Mouse (Mus musculus): ENCODE measurements around the gene Fcgr2b. TPM values are rescaled to one million over a fixed set of nuclear protein-coding genes. Genes with fewer than 3 reads are reported as not detected.

The Fcgr2b gene
- 11.0 and 11.9 TPM in 2 replicates for polyA plus RNA-seq (2012; ENCODE audit: insufficient read depth, insufficient read length, missing spikeins)

DNA sequence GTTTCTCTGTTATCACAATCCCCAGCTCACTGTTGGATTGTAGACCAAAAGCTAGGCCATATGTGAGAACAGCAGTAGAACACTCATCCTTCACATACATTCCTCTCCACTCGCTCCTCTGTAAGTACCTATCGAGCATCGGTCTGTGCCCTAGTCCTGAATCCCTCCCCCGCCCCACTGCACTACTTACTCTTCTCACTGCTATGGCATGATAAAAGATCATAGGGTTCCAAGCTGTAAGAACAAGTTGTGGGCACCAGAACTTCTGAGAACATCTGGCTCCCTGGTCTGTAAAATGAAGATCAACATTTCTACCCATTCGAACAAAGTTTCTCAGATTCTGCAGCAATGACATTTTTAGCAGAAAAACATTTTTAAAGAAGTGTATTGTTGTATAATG is at the start of gene Fcgr2b:
Fcgr2b (minus strand) TSS at position 101 of the 400 bp plus-strand sequence.
- Histone ChIP-seq H3K4me3 (ENCODE audit: insufficient read depth, low read depth, low read length) (peak within 1 kb of the TSS; percentile 52), H3K27ac (replicated peaks; ENCODE audit: low read depth, low read length) (peak within 1 kb of the TSS; percentile 88)

DNA sequence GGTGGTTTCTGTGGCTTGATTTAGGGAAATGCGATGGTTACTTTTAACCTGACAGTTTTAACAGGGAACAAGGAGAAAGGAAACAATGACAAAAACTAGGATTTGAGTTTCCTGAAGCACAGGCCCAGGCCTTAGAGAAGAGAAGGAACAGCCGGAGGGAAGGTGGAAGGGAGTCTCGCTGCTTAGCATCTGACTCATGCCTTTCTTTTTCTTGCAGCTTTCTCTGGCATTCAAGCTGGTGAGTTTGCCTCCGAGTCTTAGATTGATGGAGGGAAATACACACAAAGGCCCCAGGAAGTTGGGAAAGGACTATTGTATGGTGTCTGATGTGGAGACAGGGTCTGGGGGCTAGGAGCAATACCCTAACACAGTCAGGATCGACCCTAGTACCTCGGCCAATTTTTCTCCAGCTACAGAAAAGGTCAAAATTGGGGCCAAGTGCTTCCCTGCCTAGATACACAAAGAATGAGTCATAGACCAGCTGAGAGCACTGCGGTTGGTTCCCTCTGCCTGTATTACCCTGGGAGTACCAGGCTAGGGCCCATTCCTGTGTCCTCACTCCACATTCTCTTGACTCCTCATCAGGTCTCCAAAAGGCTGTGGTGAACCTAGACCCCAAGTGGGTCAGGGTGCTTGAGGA is 43.1 kb upstream of the Fcgr2b start:
- H3K27ac ChIP-seq (replicated peaks; ENCODE audit: low read depth, low read length), result peak overlapping the region; percentile 24; the same call in 1 of the 2 replicates
- H3K4me1 ChIP-seq (ENCODE audit: control insufficient read depth, insufficient read depth, insufficient read length, low read length), result no peaks in the 10 kb centered on the region
- H3K4me3 ChIP-seq (ENCODE audit: insufficient read depth, low read depth, low read length), result no peak overlapping the region

More for the DNA sequence above, at the start of gene Fcgr2b:
- no peaks in the 10 kb centered on the region for H3K4me1 ChIP-seq (ENCODE audit: control insufficient read depth, insufficient read depth, insufficient read length, low read length)

DNA sequence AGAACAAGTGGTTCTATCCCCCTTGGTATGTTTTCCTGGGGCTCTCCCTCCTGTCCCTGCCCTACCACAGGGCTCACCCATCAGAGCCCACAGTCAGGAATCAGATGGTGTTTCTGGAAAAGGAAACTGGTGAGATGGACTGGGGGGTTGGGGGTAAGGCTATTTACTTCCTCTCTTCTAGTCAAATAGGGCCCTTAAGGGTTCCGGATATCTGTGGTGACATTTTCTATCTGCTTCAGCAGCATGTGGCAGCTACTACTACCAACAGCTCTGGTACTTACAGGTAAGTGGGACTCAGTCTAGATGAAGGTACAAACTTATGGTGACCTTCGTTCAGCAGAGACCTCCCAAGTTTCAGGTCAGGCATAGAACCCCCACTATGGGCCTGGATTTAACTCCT is 42.4 kb upstream of the Fcgr2b start, which contains the start of gene Fcgr4:
Fcgr4 (plus strand) TSS at position 184 of the 400 bp plus-strand sequence.
- no peak within 1 kb of the TSS for H3K4me3 ChIP-seq (ENCODE audit: insufficient read depth, low read depth, low read length)
- H3K27ac ChIP-seq (replicated peaks; ENCODE audit: low read depth, low read length), result peak within 1 kb of the TSS; percentile 24; the same call in 1 of the 2 replicates
- H3K4me1 ChIP-seq (ENCODE audit: control insufficient read depth, insufficient read depth, insufficient read length, low read length), result no peaks in the 10 kb centered on the region

- H3K27ac ChIP-seq (replicated peaks; ENCODE audit: low read depth, low read length), result peak overlapping the region; percentile 55; the same call in 1 of the 2 replicates
- no peak overlapping the region for H3K4me3 ChIP-seq (ENCODE audit: insufficient read depth, low read depth, low read length)
- H3K4me1 ChIP-seq (ENCODE audit: control insufficient read depth, insufficient read depth, insufficient read length, low read length), result no peaks in the 10 kb centered on the region
These were observed 41.3 kb upstream of the Fcgr2b start for GRCm38 (mm10) chr1:171017468-171018158.

GRCm38 (mm10) chr1:171016676-171017356 is 40.5 kb upstream of the Fcgr2b start:
- H3K27ac ChIP-seq (replicated peaks; ENCODE audit: low read depth, low read length), result peak overlapping the region; percentile 55
- H3K4me1 ChIP-seq (ENCODE audit: control insufficient read depth, insufficient read depth, insufficient read length, low read length), result no peaks in the 10 kb centered on the region
- H3K4me3 ChIP-seq (ENCODE audit: insufficient read depth, low read depth, low read length), result no peak overlapping the region

DNA sequence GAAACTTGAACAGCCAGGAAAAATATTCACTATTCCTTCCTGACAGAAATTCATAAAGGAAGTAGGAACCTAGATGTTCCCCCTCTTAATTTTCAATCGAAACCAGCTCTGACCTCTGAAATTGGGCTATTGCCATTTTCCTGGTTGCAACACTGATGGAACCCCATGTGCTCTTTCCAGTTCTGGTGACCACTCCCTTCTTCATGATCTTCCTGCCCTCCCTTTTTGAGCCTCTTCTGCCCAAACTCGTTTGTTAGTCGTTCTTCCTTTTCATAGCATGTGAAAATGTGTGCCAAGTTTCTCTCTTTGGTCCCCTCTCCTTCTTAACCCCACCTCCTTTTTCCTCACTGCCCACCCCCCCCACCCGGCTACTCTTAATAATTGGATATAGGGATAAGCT is 35.4 kb upstream of the Fcgr2b start:
- H3K27ac ChIP-seq (replicated peaks; ENCODE audit: low read depth, low read length), result no peak overlapping the region
- no peaks in the 10 kb centered on the region for H3K4me1 ChIP-seq (ENCODE audit: control insufficient read depth, insufficient read depth, insufficient read length, low read length)
- no peak overlapping the region for H3K4me3 ChIP-seq (ENCODE audit: insufficient read depth, low read depth, low read length)

- H3K4me1 ChIP-seq (ENCODE audit: control insufficient read depth, insufficient read depth, insufficient read length, low read length), result no peaks in the 10 kb centered on the region
- no peak overlapping the region for H3K4me3 ChIP-seq (ENCODE audit: insufficient read depth, low read depth, low read length)
- H3K27ac ChIP-seq (replicated peaks; ENCODE audit: low read depth, low read length), result peak overlapping the region; percentile 59
These were observed 30.6 kb upstream of the Fcgr2b start for GRCm38 (mm10) chr1:171006905-171007304.

GRCm38 (mm10) chr1:171006335-171006734 is 30.0 kb upstream of the Fcgr2b start:
- Histone ChIP-seq H3K4me1 (ENCODE audit: control insufficient read depth, insufficient read depth, insufficient read length, low read length) (no peaks in the 10 kb centered on the region), H3K27ac (replicated peaks; ENCODE audit: low read depth, low read length) (peak overlapping the region; percentile 59; the same call in 1 of the 2 replicates), H3K4me3 (ENCODE audit: insufficient read depth, low read depth, low read length) (no peak overlapping the region)

GRCm38 (mm10) chr1:171005586-171005985 is 29.2 kb upstream of the Fcgr2b start:
- no peak overlapping the region for H3K4me3 ChIP-seq (ENCODE audit: insufficient read depth, low read depth, low read length)
- no peaks in the 10 kb centered on the region for H3K4me1 ChIP-seq (ENCODE audit: control insufficient read depth, insufficient read depth, insufficient read length, low read length)
- no peak overlapping the region for H3K27ac ChIP-seq (replicated peaks; ENCODE audit: low read depth, low read length)

- no peak overlapping the region for H3K27ac ChIP-seq (replicated peaks; ENCODE audit: low read depth, low read length)
These were observed 28.7 kb upstream of the Fcgr2b start for GRCm38 (mm10) chr1:171005081-171005480.

GRCm38 (mm10) chr1:170999811-171000210 is 23.5 kb upstream of the Fcgr2b start:
- H3K4me1 ChIP-seq (ENCODE audit: control insufficient read depth, insufficient read depth, insufficient read length, low read length), result no peaks in the 10 kb centered on the region
- no peak overlapping the region for H3K4me3 ChIP-seq (ENCODE audit: insufficient read depth, low read depth, low read length)
- no peak overlapping the region for H3K27ac ChIP-seq (replicated peaks; ENCODE audit: low read depth, low read length)

More at GRCm38 (mm10) chr1:171005081-171005480, 28.7 kb upstream of the Fcgr2b start:
- Histone ChIP-seq H3K4me3 (ENCODE audit: insufficient read depth, low read depth, low read length) (no peak overlapping the region), H3K4me1 (ENCODE audit: control insufficient read depth, insufficient read depth, insufficient read length, low read length) (no peaks in the 10 kb centered on the region)

DNA sequence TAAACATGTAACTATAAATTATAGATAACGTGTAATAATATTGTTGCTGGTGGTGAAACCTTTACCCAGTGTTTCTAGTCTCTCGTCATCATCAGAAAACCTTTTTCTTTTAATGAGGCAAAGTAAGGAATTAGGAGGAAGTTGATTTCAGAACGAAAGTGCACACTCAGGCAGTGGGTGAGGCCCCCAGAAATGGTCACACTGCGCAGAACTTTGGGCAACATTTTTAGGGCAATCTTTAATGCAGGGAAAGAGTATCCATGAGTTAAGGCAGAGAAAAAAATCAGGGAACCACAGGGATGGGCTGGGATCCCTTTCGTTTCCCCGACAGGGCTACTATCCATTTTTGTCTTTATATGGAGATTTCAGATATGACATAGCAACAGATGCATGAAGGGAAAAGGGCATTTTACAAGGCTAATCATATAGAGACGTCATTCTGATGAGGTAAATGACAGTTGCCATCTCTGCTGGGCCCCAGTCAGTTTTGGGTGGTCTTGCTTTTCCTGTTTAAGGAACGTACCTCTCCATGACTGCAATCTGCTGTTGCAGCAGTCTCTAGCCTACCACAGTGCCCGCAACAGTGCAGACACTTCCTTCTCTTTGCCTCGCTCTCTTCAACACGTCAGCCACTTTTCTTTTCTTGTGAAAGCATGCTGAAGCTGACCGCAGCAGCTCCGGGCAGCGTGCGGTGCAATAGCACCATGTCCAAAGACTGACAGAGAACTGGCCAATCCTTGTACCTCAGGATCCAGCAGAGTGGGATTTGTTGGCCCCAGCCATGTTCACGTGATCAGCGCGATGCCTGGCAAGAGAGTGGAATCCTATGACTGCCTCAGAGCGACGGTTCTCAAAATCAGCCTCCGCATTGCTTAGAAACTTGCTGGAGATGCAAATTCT is 21.7 kb upstream of the Fcgr2b start:
- H3K4me1 ChIP-seq (ENCODE audit: control insufficient read depth, insufficient read depth, insufficient read length, low read length), result no peaks in the 10 kb centered on the region
- H3K27ac ChIP-seq (replicated peaks; ENCODE audit: low read depth, low read length), result peak overlapping the region; percentile 79
- H3K4me3 ChIP-seq (ENCODE audit: insufficient read depth, low read depth, low read length), result peak overlapping the region; percentile 1; the same call in 1 of the 2 replicates

GRCm38 (mm10) chr1:170996753-170997152 is 20.4 kb upstream of the Fcgr2b start:
- Histone ChIP-seq H3K4me3 (ENCODE audit: insufficient read depth, low read depth, low read length) (no peak overlapping the region), H3K27ac (replicated peaks; ENCODE audit: low read depth, low read length) (no peak overlapping the region), H3K4me1 (ENCODE audit: control insufficient read depth, insufficient read depth, insufficient read length, low read length) (no peaks in the 10 kb centered on the region)

DNA sequence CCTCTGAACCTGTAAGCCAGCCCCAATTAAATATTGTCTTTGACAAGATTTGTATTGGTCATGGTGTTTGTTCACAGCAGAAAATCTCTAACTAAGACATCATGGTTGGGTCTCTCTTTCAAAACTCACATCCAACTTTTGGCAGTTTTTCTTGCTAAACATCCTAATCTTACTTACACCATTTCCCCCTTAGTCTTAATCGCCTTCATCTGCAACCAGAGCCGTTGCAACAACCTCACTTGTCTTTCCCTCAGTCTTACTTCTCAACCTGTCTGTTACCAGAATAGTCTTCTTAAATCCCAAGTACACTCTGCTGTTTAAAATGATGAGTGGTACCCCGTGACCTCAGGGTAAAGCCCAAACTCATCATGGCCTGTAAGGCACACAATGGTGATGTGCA is 19.7 kb upstream of the Fcgr2b start:
- H3K4me1 ChIP-seq (ENCODE audit: control insufficient read depth, insufficient read depth, insufficient read length, low read length), result no peaks in the 10 kb centered on the region
- H3K27ac ChIP-seq (replicated peaks; ENCODE audit: low read depth, low read length), result no peak overlapping the region
- H3K4me3 ChIP-seq (ENCODE audit: insufficient read depth, low read depth, low read length), result no peak overlapping the region
